Mouse (Mus musculus) layer of hippocampus, adult 2 months (tissue): ENCODE measurements at regions not wholly inside any gene's neighbourhood (a gene's known extent, or its start where the extent isn't known, plus 50 kb on each side); places are given as distances from the start of the nearest gene placed in this dataset.
"Not testable (repeated sequence)": the region's sequence is repeated elsewhere in the genome, so short reads cannot be mapped to it uniquely, and the experiment has no call there.

Experiments used
- DNase-seq, 2 experiments: peaks; one replicate each; pipeline ENCODE4 v3.0.0; 2022; ENCODE audit warnings: low spot score in 2 of 2
- H3K27ac ChIP-seq: fragments of 200-600 bp; 2 replicates; pipeline ENCODE4 v1.8.1; 2022
- H3K4me3 ChIP-seq: fragments of 200-600 bp; 2 replicates; pipeline ENCODE4 v1.8.1; 2022; ENCODE audit warnings: mild to moderate bottlenecking
- CTCF ChIP-seq: fragments of 200-600 bp; conservative IDR thresholded peaks from 2 replicates; pipeline ENCODE4 v1.8.1; 2022; ENCODE audit warnings: antibody characterized with exemption, mild to moderate bottlenecking, moderate library complexity

DNA sequence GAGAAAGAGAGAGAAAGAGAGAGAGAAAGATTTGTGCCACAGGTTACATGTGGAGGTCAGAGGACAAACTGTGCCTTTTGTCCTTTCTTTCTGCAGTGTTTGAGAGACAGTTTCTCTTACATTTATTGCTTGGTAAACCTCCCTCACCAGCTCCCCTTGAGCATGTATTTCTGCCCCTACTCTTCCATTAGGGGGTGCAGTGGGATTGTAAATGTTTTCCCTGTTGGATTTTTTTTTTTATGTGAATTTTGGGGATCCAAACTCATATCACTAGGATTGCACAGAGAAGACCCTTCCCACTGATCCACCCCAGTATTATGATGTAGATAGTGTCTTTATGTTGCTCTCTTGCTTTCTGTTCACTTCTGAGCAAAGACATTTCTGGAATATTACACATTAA lies 219.4 kb upstream of the Gnai1 start:
- no peak for DNase-seq
- Histone ChIP-seq H3K4me3 (no peak overlapping the region), H3K27ac (no peak overlapping the region)
- TF ChIP-seq CTCF = peak; percentile 59

GRCm38 (mm10) chr5:18565176-18565920 lies 205.2 kb upstream of the Gnai1 start:
- not testable (repeated sequence) for H3K27ac ChIP-seq, H3K4me3 ChIP-seq, DNase-seq

GRCm38 (mm10) chr5:18564246-18564645 lies 204.1 kb upstream of the Gnai1 start:
- no peak for TF ChIP-seq CTCF
- DNase-seq = no peak
- H3K4me3 ChIP-seq = no peak overlapping the region
- no peak overlapping the region for H3K27ac ChIP-seq

- DNase-seq = no peak
- no peak for TF ChIP-seq CTCF
- no peak overlapping the region for H3K27ac ChIP-seq
- no peak overlapping the region for H3K4me3 ChIP-seq
Observed at GRCm38 (mm10) chr5:18563073-18563472, 202.9 kb upstream of the Gnai1 start.

DNA sequence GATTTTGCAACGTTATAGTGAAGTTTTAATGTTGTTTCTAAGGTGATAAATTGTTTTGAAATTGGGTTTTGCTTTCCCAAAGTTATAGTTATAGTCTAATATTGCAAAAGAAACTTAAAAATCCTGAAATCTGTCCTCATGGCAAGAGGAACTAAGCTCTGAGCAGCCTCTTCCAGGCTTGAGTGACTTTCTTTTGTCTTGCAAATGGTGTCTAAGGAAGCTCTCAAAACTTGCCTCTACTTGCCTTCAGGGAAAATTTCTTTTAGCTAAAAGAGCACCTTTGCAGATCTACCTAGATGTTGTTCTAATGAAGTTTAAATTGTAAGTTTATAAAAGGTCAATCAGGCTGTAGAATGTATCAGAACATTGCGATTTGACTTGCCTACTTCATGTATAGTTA lies 201.8 kb upstream of the Gnai1 start:
- H3K4me3 ChIP-seq = no peak overlapping the region
- no peak for TF ChIP-seq CTCF

GRCm38 (mm10) chr5:18554377-18554776 lies 194.2 kb upstream of the Gnai1 start:
- not testable (repeated sequence) for H3K4me3 ChIP-seq, H3K27ac ChIP-seq, DNase-seq

More for the DNA sequence above, 201.8 kb upstream of the Gnai1 start:
- no peak overlapping the region for H3K27ac ChIP-seq
- DNase-seq = no peak
